Mouse (Mus musculus) spleen, adult 10 weeks (tissue): ENCODE results near the gene Mcfd2. TPM values are rescaled to one million over a fixed set of nuclear protein-coding genes. Genes with fewer than 3 reads are reported as not detected.

Source experiments
- polyA plus RNA-seq: library from polyadenylated mRNA; stranded (reverse); fragments of 350-450 nt; fragmentation: Illumina TruSeq; extraction: RNeasy Lipid Tissue Mini Kit (QIAGEN cat#74804); gene quantifications from one replicate; pipeline ENCODE4 v1.2.3, GENCODE M21; 2015; ENCODE audit warnings: low replicate concordance; ENCODE audit not compliant: insufficient read depth

Gene Mcfd2
- polyA plus RNA-seq: 71.1 TPM

DNA sequence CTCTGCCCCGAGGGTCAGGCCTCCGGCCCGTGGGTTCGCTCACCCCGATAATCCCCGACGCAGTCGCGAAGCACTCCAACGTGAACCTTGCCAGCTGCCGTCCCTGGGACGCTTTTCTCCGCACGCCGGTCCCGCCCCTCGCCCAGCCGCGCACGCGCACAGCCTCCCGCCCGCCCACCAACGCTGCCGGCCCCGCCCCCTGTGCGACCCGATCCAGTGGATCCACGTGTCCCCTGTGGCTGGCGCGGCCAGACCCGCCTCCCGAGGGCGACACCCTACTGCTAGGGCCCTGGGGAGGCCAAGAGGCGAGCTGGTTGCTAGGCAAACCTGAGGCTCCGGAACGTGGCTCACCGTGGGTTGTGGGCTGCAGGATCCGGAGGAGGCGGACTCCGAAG lies at the start of gene Mcfd2:
Mcfd2 (minus strand) TSS at position 144 of the 395 bp plus-strand sequence.

DNA sequence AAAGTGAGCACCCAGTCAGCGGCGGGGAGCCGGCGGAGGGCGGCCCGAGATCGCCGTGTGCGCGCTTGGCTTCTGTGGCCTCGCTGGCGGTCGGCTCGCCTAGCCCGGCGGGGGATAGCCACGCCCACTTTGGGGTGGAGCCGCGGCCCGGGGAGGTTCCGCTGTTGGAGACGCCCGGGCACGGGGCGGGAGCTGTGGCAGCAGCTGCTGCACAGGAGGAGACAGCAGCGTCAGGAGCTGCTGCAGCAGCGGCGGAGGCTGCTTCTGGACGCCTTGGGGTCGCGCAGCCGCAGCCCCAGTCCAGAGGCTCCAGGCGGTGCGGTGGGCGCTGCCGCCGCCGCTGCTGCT lies 16.9 kb upstream of the Mcfd2 start, which contains the start of gene Ttc7:
Ttc7 (plus strand) TSS at position 181 of the 348 bp plus-strand sequence.

Other genes with a start within 250 kb of the Mcfd2 start
- 25.2 TPM for gene Pigf, start 240.5 kb downstream of the Mcfd2 start, polyA plus RNA-seq
- gene Cript, start 240.4 kb downstream of the Mcfd2 start, polyA plus RNA-seq: 109 TPM
- 26.1 TPM for gene Socs5, start 158.3 kb downstream of the Mcfd2 start, polyA plus RNA-seq
- 47.3 TPM for gene Ttc7, start 17.0 kb upstream of the Mcfd2 start, polyA plus RNA-seq
- not detected for gene Stpg4, start 161.8 kb upstream of the Mcfd2 start, polyA plus RNA-seq
- 551 TPM for gene Calm2, start 181.0 kb upstream of the Mcfd2 start, polyA plus RNA-seq